Mouse (Mus musculus): Measurements from ENCODE around the gene Vamp4.

The Vamp4 gene

GRCm38 (mm10) chr1:162646083-162646686 is 75.9 kb downstream of the Vamp4 start:
- in situ Hi-C loops (cut with MboI): no loop called here

DNA sequence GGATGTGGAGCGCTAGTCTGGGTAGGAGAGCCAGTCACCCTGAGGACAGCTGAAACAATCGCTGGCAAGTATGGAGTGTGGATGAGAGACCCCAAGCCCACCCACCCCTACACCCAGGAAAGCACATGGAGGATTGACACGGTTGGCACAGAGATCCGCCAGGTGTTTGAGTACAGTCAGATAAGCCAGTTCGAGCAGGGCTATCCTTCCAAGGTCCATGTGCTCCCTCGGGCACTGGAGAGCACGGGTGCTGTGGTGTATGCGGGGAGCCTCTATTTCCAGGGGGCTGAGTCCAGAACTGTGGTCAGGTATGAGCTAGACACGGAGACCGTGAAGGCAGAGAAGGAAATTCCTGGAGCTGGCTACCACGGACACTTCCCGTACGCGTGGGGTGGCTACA is 78.1 kb downstream of the Vamp4 start:
- in situ Hi-C loops (cut with MboI): no loop called here

Data from mature B cell (primary cell).